Mouse (Mus musculus) liver, embryonic 11.5 days (tissue): ENCODE data around the gene Lhcgr. TPM values are rescaled to one million over a fixed set of nuclear protein-coding genes. Genes with fewer than 3 reads are reported as not detected.

Source experiments
- ATAC-seq: fragments of 200-750 bp; cut with Nextera tagmentation; replicated peaks from 2 replicates; pipeline ENCODE4 v1.8.0; 2017; ENCODE audit warnings: moderate number of reproducible peaks, mild to moderate bottlenecking, moderate TSS enrichment, moderate library complexity; ENCODE audit not compliant: low FRiP score
- DNase-seq: peaks from one replicate; pipeline ENCODE4 v3.0.0-alpha.2; 2017; ENCODE audit warnings: low spot score
- H3K27ac ChIP-seq: fragments of 300-500 bp; sonication (generic); 2 replicates; pipeline ENCODE4 v1.5.1; 2014; ENCODE audit warnings: mild to moderate bottlenecking, low read depth, low read length, control low read depth
- H3K27me3 ChIP-seq: fragments of 300-500 bp; sonication (generic); replicated peaks from 2 replicates; pipeline ENCODE4 v1.6.1; 2014; ENCODE audit warnings: low read length, mixed read lengths; ENCODE audit not compliant: control insufficient read depth, insufficient read depth
- H3K36me3 ChIP-seq: fragments of 300-500 bp; sonication (generic); 2 replicates; pipeline ENCODE4 v1.6.1; 2014; ENCODE audit warnings: mild to moderate bottlenecking, low read length, moderate library complexity, mixed read lengths; ENCODE audit not compliant: control insufficient read depth, insufficient read depth
- H3K4me1 ChIP-seq: fragments of 300-500 bp; sonication (generic); replicated peaks from 2 replicates; pipeline ENCODE4 v1.6.1; 2014; ENCODE audit warnings: low read length, mixed read lengths; ENCODE audit not compliant: control insufficient read depth, insufficient read depth
- H3K4me2 ChIP-seq: fragments of 300-500 bp; sonication (generic); 2 replicates; pipeline ENCODE4 v1.6.1; 2014; ENCODE audit warnings: mild to moderate bottlenecking, control low read depth, moderate library complexity
- H3K4me3 ChIP-seq: fragments of 300-500 bp; sonication (generic); 2 replicates; pipeline ENCODE4 v1.5.1; 2014; ENCODE audit warnings: low read depth, low read length, control low read depth
- H3K9ac ChIP-seq: fragments of 300-500 bp; sonication (generic); 2 replicates; pipeline ENCODE4 v1.6.1; 2014; ENCODE audit warnings: low read depth, low read length, control low read depth
- H3K9me3 ChIP-seq: fragments of 300-500 bp; sonication (generic); 2 replicates; pipeline ENCODE4 v1.6.1; 2016; ENCODE audit warnings: low read length, inconsistent platforms, mixed read lengths; ENCODE audit not compliant: control insufficient read depth
- WGBS: fragments of 180-500 bp; shearing (Covaris S2); extraction: QIAGEN DNeasy Blood & Tissue Kit; methylation state at CpG from one replicate; pipeline ENCODE4 v1.1.7; 2014; 5-methylcytosine and 5-hydroxymethylcytosine counted together
- polyA plus RNA-seq: library from polyadenylated mRNA; unstranded; fragments of >200 nt; fragmentation: Nextera tagmentation; extraction: Ambion mirVana; gene quantifications from 2 replicates; pipeline ENCODE4 v1.2.1, GENCODE M21; 2014

Lhcgr gene
- polyA plus RNA-seq, 1 experiment from 2014 or later: not detected

DNA sequence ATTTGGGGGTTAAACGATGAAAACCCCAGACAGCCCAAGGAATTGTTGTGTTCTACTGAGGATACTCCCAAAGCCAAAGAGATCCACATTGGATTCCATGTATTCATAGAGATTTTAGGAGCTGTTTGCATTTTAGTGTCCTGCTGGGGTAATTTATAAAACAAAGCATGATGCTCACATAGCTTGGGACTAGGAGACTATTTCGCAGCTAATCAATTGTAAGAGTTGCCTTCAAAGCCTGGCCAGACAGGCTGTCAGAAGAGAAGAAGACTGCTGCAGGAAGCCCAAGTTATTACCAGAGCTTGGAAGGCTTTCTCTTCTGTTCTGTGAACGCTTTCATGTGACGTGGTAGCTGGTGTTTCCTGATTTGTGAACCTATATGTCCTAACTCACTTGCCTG is 5.4 kb downstream of the Lhcgr start:
- no peaks in the 10 kb centered on the region for H3K9me3 ChIP-seq
- H3K4me2 ChIP-seq: no peak overlapping the region
- H3K9ac ChIP-seq: no peak overlapping the region
- DNase-seq (no peak), ATAC-seq (no peak)
- H3K4me3 ChIP-seq: no peak overlapping the region
- 73% methylated on average over 4 of the region's 4 CpGs for WGBS
- H3K27ac ChIP-seq: no peak overlapping the region
- 0 out of 2 replicates have a peak, but pooled peaks cover 2% of the 10 kb centered on the region for H3K4me1 ChIP-seq
- H3K36me3 ChIP-seq: no peaks in the 10 kb centered on the region
- peaks cover 4% of the 10 kb centered on the region; the same call in 1 of the 2 replicates for H3K27me3 ChIP-seq

DNA sequence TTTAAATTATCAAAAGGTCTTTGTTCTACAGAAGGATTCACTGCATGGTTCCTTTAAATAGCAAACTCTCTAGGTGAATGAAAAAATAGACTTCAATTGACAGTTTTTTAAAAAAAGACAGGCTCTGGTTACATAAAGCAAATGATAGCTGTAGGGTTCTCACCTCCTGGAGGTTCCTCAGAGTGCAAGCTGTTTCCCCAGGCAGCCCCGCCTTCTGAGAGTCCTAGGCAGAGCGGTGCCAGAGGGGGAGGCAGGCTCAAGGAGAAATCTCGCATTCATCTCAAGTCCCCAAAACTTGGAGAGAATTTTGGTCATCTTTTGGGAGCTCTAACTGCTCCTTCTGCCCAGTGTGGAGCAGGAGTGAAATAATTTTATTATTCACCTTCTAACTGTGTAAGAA is 12.6 kb downstream of the Lhcgr start:
- H3K4me1 ChIP-seq: no peaks in the 10 kb centered on the region
- whole genome bisulfite sequencing: 31% methylated on average over 3 of the region's 3 CpGs
- ATAC-seq: no peak
- H3K27me3 ChIP-seq: no peaks in the 10 kb centered on the region
- no peak overlapping the region for H3K27ac ChIP-seq
- H3K9ac ChIP-seq: no peak overlapping the region
- no peaks in the 10 kb centered on the region for H3K9me3 ChIP-seq
- no peak for DNase-seq
- H3K36me3 ChIP-seq: no peaks in the 10 kb centered on the region
- H3K4me2 ChIP-seq: no peak overlapping the region
- H3K4me3 ChIP-seq: no peak overlapping the region

- Histone ChIP-seq H3K9ac (no peak overlapping the region), H3K27ac (no peak overlapping the region), H3K36me3 (no peaks in the 10 kb centered on the region), H3K4me1 (no peaks in the 10 kb centered on the region), H3K4me3 (no peak overlapping the region), H3K27me3 (no peaks in the 10 kb centered on the region), H3K9me3 (no peaks in the 10 kb centered on the region), H3K4me2 (no peak overlapping the region)
- DNase-seq (no peak), ATAC-seq (no peak)
- WGBS: 46% methylated on average over 9 of the region's 9 CpGs
Measured at GRCm38 (mm10) chr17:88774103-88774526, 17.7 kb downstream of the Lhcgr start.

GRCm38 (mm10) chr17:88770081-88770480 is 21.7 kb downstream of the Lhcgr start:
- no peaks in the 10 kb centered on the region for H3K4me1 ChIP-seq
- ATAC-seq: no peak

GRCm38 (mm10) chr17:88769283-88769859 is 22.4 kb downstream of the Lhcgr start:
- no peaks in the 10 kb centered on the region for H3K36me3 ChIP-seq
- H3K9me3 ChIP-seq: no peaks in the 10 kb centered on the region
- no peak overlapping the region for H3K4me3 ChIP-seq
- no peak overlapping the region for H3K27ac ChIP-seq
- no peaks in the 10 kb centered on the region for H3K4me1 ChIP-seq
- no peak for DNase-seq
- no peak overlapping the region for H3K9ac ChIP-seq
- ATAC-seq: no peak
- no peaks in the 10 kb centered on the region for H3K27me3 ChIP-seq
- no peak overlapping the region for H3K4me2 ChIP-seq
- 72% methylated on average over 2 of the region's 2 CpGs for WGBS

More at GRCm38 (mm10) chr17:88770081-88770480, 21.7 kb downstream of the Lhcgr start:
- Histone ChIP-seq H3K4me2 (no peak overlapping the region), H3K9me3 (no peaks in the 10 kb centered on the region), H3K27me3 (no peaks in the 10 kb centered on the region), H3K27ac (no peak overlapping the region), H3K36me3 (no peaks in the 10 kb centered on the region), H3K4me3 (no peak overlapping the region), H3K9ac (no peak overlapping the region)
- WGBS: 81% methylated on average over 7 of the region's 7 CpGs
- DNase-seq: no peak

- Histone ChIP-seq H3K36me3 (no peaks in the 10 kb centered on the region), H3K27ac (no peak overlapping the region), H3K9ac (no peak overlapping the region), H3K4me3 (no peak overlapping the region), H3K27me3 (no peaks in the 10 kb centered on the region), H3K4me2 (no peak overlapping the region), H3K4me1 (no peaks in the 10 kb centered on the region), H3K9me3 (no peaks in the 10 kb centered on the region)
- no peak for ATAC-seq
- DNase-seq: no peak
- WGBS: 75% methylated on average over 6 of the region's 6 CpGs
Measured at GRCm38 (mm10) chr17:88766857-88767256, 24.9 kb downstream of the Lhcgr start.

GRCm38 (mm10) chr17:88764136-88764485 is 27.7 kb downstream of the Lhcgr start:
- no peak overlapping the region for H3K4me2 ChIP-seq
- H3K27ac ChIP-seq: no peak overlapping the region
- ATAC-seq (no peak), DNase-seq (no peak)
- no peaks in the 10 kb centered on the region for H3K27me3 ChIP-seq
- no peaks in the 10 kb centered on the region for H3K9me3 ChIP-seq
- WGBS: 76% methylated on average over 3 of the region's 3 CpGs
- H3K36me3 ChIP-seq: no peaks in the 10 kb centered on the region
- H3K9ac ChIP-seq: no peak overlapping the region
- H3K4me3 ChIP-seq: no peak overlapping the region
- H3K4me1 ChIP-seq: no peaks in the 10 kb centered on the region

- H3K27me3 ChIP-seq: no peaks in the 10 kb centered on the region
- no peak overlapping the region for H3K27ac ChIP-seq
- H3K9me3 ChIP-seq: no peaks in the 10 kb centered on the region
- no peaks in the 10 kb centered on the region for H3K36me3 ChIP-seq
- no peak overlapping the region for H3K4me3 ChIP-seq
- DNase-seq: no peak
- no peaks in the 10 kb centered on the region for H3K4me1 ChIP-seq
- no peak for ATAC-seq
- no peak overlapping the region for H3K9ac ChIP-seq
- H3K4me2 ChIP-seq: no peak overlapping the region
- 58% methylated on average over 5 of the region's 5 CpGs for WGBS
Measured at GRCm38 (mm10) chr17:88763396-88764135, 28.2 kb downstream of the Lhcgr start.

DNA sequence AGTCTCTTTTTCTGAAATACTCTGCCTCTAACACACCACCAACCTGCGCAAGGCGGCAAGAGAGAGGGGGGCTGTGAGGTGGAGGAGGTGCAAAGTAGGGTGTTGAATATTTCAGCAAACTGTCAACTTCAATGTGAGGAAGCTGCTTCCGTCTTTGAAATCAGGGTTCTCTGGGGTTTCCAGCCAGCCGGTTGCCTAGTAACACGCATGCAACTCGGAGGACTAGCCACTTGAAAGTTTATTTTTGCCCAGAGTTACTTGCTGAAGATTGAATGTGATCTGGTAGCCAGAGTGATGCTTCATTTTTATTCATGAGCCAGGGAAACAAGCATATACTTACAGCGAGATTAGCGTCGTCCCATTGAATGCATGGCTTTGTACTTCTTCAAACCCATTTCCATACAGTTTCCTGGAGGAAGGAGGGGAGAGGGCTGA is 33.8 kb downstream of the Lhcgr start:
- Histone ChIP-seq H3K27me3 (no peaks in the 10 kb centered on the region), H3K4me3 (no peak overlapping the region), H3K27ac (no peak overlapping the region), H3K4me2 (no peak overlapping the region), H3K9me3 (no peaks in the 10 kb centered on the region), H3K4me1 (no peaks in the 10 kb centered on the region), H3K9ac (no peak overlapping the region), H3K36me3 (no peaks in the 10 kb centered on the region)
- ATAC-seq: no peak
- WGBS: 13% methylated on average over 9 of the region's 9 CpGs
- DNase-seq: no peak
